Mouse (Mus musculus) liver, postnatal 0 days (tissue): Measurements from ENCODE around the gene Gm13288. TPM values are rescaled to one million over a fixed set of nuclear protein-coding genes. Genes with fewer than 3 reads are reported as not detected.
A peak's percentile ranks its signal among the peaks of the same experiment; 100 is the strongest.
"Not testable (repeated sequence)": the region's sequence is repeated elsewhere in the genome, so short reads cannot be mapped to it uniquely, and the experiment has no call there.

Source experiments
- ATAC-seq: fragments of 200-750 bp; cut with Nextera tagmentation; 2 replicates; pipeline ENCODE4 v1.8.0; 2017; ENCODE audit warnings: mild to moderate bottlenecking, moderate library complexity
- DNase-seq: peaks from one replicate; pipeline ENCODE4 v3.0.0-alpha.2; 2016
- H3K27ac ChIP-seq: fragments of 300-500 bp; sonication (generic); 2 replicates; pipeline ENCODE4 v1.5.1; 2014; ENCODE audit warnings: antibody characterized with exemption, moderate library complexity, mild to moderate bottlenecking, low read depth
- H3K27me3 ChIP-seq: fragments of 300-500 bp; sonication (generic); 2 replicates; pipeline ENCODE4 v1.6.1; 2014; ENCODE audit warnings: low read length, control low read depth, mixed read lengths; ENCODE audit not compliant: insufficient read depth
- H3K36me3 ChIP-seq: fragments of 300-500 bp; sonication (generic); replicated peaks from 2 replicates; pipeline ENCODE4 v1.6.1; 2014; ENCODE audit warnings: mild to moderate bottlenecking, control low read depth, low read length, moderate library complexity, mixed read lengths; ENCODE audit not compliant: insufficient read depth
- H3K4me1 ChIP-seq: fragments of 300-500 bp; sonication (generic); 2 replicates; pipeline ENCODE4 v1.6.1; 2014; ENCODE audit warnings: antibody characterized with exemption, mild to moderate bottlenecking, control low read depth; ENCODE audit not compliant: insufficient read depth
- H3K4me2 ChIP-seq: fragments of 300-500 bp; sonication (generic); 2 replicates; pipeline ENCODE4 v1.6.1; 2014; ENCODE audit warnings: low read depth, mild to moderate bottlenecking, low read length, moderate library complexity, mixed read lengths
- H3K4me3 ChIP-seq: fragments of 300-500 bp; sonication (generic); 2 replicates; pipeline ENCODE4 v1.5.1; 2014; ENCODE audit warnings: low read depth, low read length
- H3K9ac ChIP-seq: fragments of 300-500 bp; sonication (generic); replicated peaks from 2 replicates; pipeline ENCODE4 v1.6.1; 2014; ENCODE audit warnings: mild to moderate bottlenecking, moderate library complexity
- H3K9me3 ChIP-seq: fragments of 300-500 bp; sonication (generic); 2 replicates; pipeline ENCODE4 v1.6.1; 2016; ENCODE audit warnings: mild to moderate bottlenecking, control low read depth, low read length, mixed read lengths
- CTCF ChIP-seq: sonication (generic); IDR thresholded peaks from 2 replicates; pipeline ENCODE4 v1.5.1; 2016; ENCODE audit warnings: antibody characterized with exemption, low read depth
- EP300 ChIP-seq: IDR thresholded peaks from 2 replicates; pipeline ENCODE4 v1.6.1; 2016; ENCODE audit warnings: antibody characterized with exemption, low read depth, mild to moderate bottlenecking
- WGBS: fragments of 180-500 bp; shearing (Covaris S2); extraction: QIAGEN DNeasy Blood & Tissue Kit; methylation state at CpG from one replicate; pipeline ENCODE4 v1.1.7; 2014; ENCODE audit not compliant: insufficient replicate concordance; 5-methylcytosine and 5-hydroxymethylcytosine counted together
- polyA plus RNA-seq: library from polyadenylated mRNA; unstranded; fragments of >200 nt; fragmentation: Nextera tagmentation; extraction: Ambion mirVana; gene quantifications from 2 replicates; pipeline ENCODE4 v1.2.1, GENCODE M21; 2015

Gene Gm13288
- polyA plus RNA-seq, 1 experiment from 2014 or later: not detected

- TF ChIP-seq EP300 (no peak), CTCF (no peak)
- WGBS: 53% methylated on average over 3 of the region's 3 CpGs
- H3K4me3 ChIP-seq: no peak within 1 kb of the TSS
- no peaks in the 10 kb centered on the region for H3K9me3 ChIP-seq
- H3K4me2 ChIP-seq: no peak within 1 kb of the TSS
- H3K9ac ChIP-seq: no peak within 1 kb of the TSS
- no peaks in the 10 kb centered on the region for H3K36me3 ChIP-seq
- H3K27ac ChIP-seq: no peak within 1 kb of the TSS
- DNase-seq (no peak), ATAC-seq (no peak)
- H3K27me3 ChIP-seq: no peaks in the 10 kb centered on the region
- H3K4me1 ChIP-seq: no peaks in the 10 kb centered on the region
Observed at GRCm38 (mm10) chr4:88815928-88816327, 10.6 kb downstream of the Gm13288 start, which contains the start of gene Ifna7. Gene Ifna7 (plus strand): TSS chr4:88816228.

- H3K9me3 ChIP-seq: no peaks in the 10 kb centered on the region
- ATAC-seq (no peak), DNase-seq (no peak)
- no peaks in the 10 kb centered on the region for H3K4me1 ChIP-seq
- no peak within 1 kb of the TSS for H3K9ac ChIP-seq
- no peaks in the 10 kb centered on the region for H3K36me3 ChIP-seq
- H3K4me3 ChIP-seq: no peak within 1 kb of the TSS
- H3K4me2 ChIP-seq: no peak within 1 kb of the TSS
- TF ChIP-seq CTCF (no peak), EP300 (no peak)
- 60% methylated on average over 1 of the region's 1 CpGs for WGBS
- H3K27me3 ChIP-seq: no peaks in the 10 kb centered on the region
- no peak within 1 kb of the TSS for H3K27ac ChIP-seq
Observed at GRCm38 (mm10) chr4:88819659-88820058, 14.3 kb downstream of the Gm13288 start, which contains the start of gene Ifna11. Gene Ifna11 (plus strand): TSS chr4:88819959.

- TF ChIP-seq EP300 (no peak), CTCF (peak; percentile 53)
- Histone ChIP-seq H3K4me1 (no peaks in the 10 kb centered on the region), H3K4me3 (no peak overlapping the region), H3K36me3 (no peaks in the 10 kb centered on the region), H3K4me2 (no peak overlapping the region), H3K9ac (no peak overlapping the region), H3K27ac (no peak overlapping the region), H3K27me3 (no peaks in the 10 kb centered on the region), H3K9me3 (no peaks in the 10 kb centered on the region)
- ATAC-seq (no peak), DNase-seq (no peak)
- 23% methylated on average over 4 of the region's 4 CpGs for WGBS
Observed at GRCm38 (mm10) chr4:88822995-88823394, 17.7 kb downstream of the Gm13288 start.

GRCm38 (mm10) chr4:88827116-88827515 is 21.8 kb downstream of the Gm13288 start, which contains the start of gene Ifna6:
Gene Ifna6 (plus strand): TSS chr4:88827416.
- not testable (repeated sequence) for DNase-seq, H3K36me3 ChIP-seq, ATAC-seq

GRCm38 (mm10) chr4:88830523-88830922 is 25.2 kb downstream of the Gm13288 start:
- Histone ChIP-seq H3K4me1 (no peaks in the 10 kb centered on the region), H3K36me3 (no peaks in the 10 kb centered on the region), H3K27ac (no peak overlapping the region), H3K27me3 (no peaks in the 10 kb centered on the region), H3K9ac (no peak overlapping the region), H3K4me2 (no peak overlapping the region), H3K9me3 (no peaks in the 10 kb centered on the region), H3K4me3 (no peak overlapping the region)
- no peak for DNase-seq
- ATAC-seq: no peak
- WGBS: 24% methylated on average over 4 of the region's 4 CpGs
- TF ChIP-seq EP300 (no peak), CTCF (peak; percentile 44)

More at GRCm38 (mm10) chr4:88827116-88827515, 21.8 kb downstream of the Gm13288 start, which contains the start of gene Ifna6:
- H3K4me2 ChIP-seq, H3K9ac ChIP-seq, H3K27ac ChIP-seq, H3K9me3 ChIP-seq, H3K4me3 ChIP-seq, H3K27me3 ChIP-seq, H3K4me1 ChIP-seq: not testable (repeated sequence)

GRCm38 (mm10) chr4:88835225-88835624 is 29.9 kb downstream of the Gm13288 start, which contains the start of gene Ifna5:
Gene Ifna5 (plus strand): TSS chr4:88835525.
- H3K4me3 ChIP-seq, H3K9me3 ChIP-seq, H3K4me2 ChIP-seq, H3K27me3 ChIP-seq, H3K9ac ChIP-seq, ATAC-seq, DNase-seq, H3K36me3 ChIP-seq, H3K27ac ChIP-seq, H3K4me1 ChIP-seq: not testable (repeated sequence)
- WGBS: 75% methylated on average over 1 of the region's 1 CpGs

- no peak overlapping the region for H3K4me3 ChIP-seq
- ATAC-seq (no peak), DNase-seq (no peak)
- no peak overlapping the region for H3K27ac ChIP-seq
- no peaks in the 10 kb centered on the region for H3K9me3 ChIP-seq
- no peak overlapping the region for H3K4me2 ChIP-seq
- TF ChIP-seq CTCF (peak; percentile 51), EP300 (no peak)
- 28% methylated on average over 3 of the region's 3 CpGs for WGBS
- no peaks in the 10 kb centered on the region for H3K27me3 ChIP-seq
- H3K9ac ChIP-seq: no peak overlapping the region
- no peaks in the 10 kb centered on the region for H3K36me3 ChIP-seq
- no peaks in the 10 kb centered on the region for H3K4me1 ChIP-seq
Observed at GRCm38 (mm10) chr4:88838828-88839227, 33.5 kb downstream of the Gm13288 start.
